Mouse (Mus musculus): ENCODE data around the gene Cd52. TPM values are rescaled to one million over a fixed set of nuclear protein-coding genes. Genes with fewer than 3 reads are reported as not detected.
"Not testable (repeated sequence)": the region's sequence is repeated elsewhere in the genome, so short reads cannot be mapped to it uniquely, and the experiment has no call there.

Gene Cd52
- polyA plus RNA-seq (2012; ENCODE audit: insufficient read depth, insufficient read length, low replicate concordance, missing spikeins) = not detected in 2 replicates

DNA sequence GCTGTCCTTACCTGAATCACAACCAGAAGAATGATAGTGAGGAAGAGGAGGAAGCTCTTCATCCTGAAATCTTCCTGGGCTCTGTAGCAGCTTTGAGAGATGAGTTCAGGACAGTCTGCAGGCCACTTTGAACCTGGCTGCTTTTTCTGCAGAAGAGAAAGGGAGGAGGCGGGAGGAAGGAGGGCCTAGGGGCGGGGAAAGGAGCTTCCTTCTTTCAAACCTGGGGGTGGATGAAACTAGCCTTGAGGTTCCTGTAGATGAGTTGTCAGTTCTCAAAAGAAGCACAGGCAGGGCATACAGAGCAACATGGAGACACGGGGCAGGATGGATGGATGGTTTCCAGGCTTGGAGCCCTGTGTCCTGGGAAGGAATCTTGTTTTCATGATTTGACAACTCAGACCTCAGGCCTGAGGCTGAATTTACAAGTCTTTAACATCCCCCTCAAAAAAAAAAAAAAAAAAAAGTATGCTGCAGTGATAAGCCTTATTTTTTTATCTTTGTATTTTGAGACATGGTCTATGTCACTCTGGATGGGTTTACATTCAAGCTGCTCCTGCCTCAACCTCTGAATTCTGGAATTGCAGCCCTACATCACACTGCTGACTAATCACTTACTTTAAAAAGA lies at the start of gene Cd52:
Gene Cd52 (minus strand): TSS at position 160 of the 625 bp plus-strand sequence.
- H3K4me3 ChIP-seq (ENCODE audit: insufficient read depth, low read depth, low read length) = no peak within 1 kb of the TSS; the same call in 1 of the 2 replicates
- no peak within 1 kb of the TSS for H3K27ac ChIP-seq (ENCODE audit: insufficient read depth, low read depth, low read length)
- H3K4me1 ChIP-seq (ENCODE audit: control insufficient read depth, insufficient read depth, low read length) = no peaks in the 10 kb centered on the region
- TF ChIP-seq CTCF (IDR thresholded peaks at IDR 0.05; ENCODE audit: insufficient read depth, low read depth, low read length) = no peak
- TF ChIP-seq POLR2A (IDR thresholded peaks at IDR 0.05; ENCODE audit: insufficient read depth, low read depth, low read length) = no peak
- WGBS = 72% methylated on average over 3 of the region's 3 CpGs

DNA sequence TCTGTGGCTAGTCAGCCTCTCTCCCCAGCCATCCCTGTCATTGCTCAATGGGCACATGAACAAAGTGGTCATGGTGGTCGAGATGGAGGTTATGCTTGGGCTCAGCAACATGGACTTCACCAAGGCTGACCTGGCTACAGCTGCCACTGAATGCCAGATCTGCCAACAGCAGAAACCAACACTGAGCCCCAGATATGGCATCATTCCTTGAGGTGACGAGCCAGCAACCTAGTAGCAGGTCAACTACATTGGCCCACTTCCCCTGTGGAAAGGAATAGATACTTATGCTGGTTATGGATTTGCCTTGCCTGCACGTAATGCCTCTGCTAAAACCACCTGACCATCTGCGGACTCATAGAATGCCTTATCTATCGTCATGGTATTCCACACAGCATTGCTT lies 49.4 kb upstream of the Cd52 start:
- WGBS = 97% methylated on average over 5 of the region's 5 CpGs
- not testable (repeated sequence) for H3K4me3 ChIP-seq (ENCODE audit: insufficient read depth, low read depth, low read length); H3K27ac ChIP-seq (ENCODE audit: insufficient read depth, low read depth, low read length)

DNA sequence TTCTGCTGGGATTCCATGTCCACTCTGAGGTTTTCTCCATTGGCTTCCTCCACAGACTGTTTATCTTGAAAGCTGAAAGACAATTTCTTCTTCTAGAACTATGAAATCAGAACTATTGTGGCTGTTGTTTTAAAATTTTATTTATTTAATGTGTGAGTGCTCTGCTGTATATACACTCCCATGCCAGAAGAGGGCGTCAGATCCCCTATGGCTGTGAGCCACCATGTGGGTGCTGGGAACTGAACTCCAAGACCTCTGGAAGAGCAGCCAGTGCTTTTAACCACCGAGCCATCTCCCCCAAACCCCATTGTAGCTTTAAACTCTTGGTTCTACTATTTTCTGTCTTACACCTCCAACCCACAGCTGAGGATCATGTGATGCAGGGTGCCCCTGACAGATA lies 44.0 kb upstream of the Cd52 start:
- Histone ChIP-seq H3K27ac (ENCODE audit: insufficient read depth, low read depth, low read length) (no peak overlapping the region), H3K4me3 (ENCODE audit: insufficient read depth, low read depth, low read length) (no peak overlapping the region), H3K4me1 (ENCODE audit: control insufficient read depth, insufficient read depth, low read length) (peaks cover 3% of the 10 kb centered on the region; the same call in 1 of the 2 replicates)
- no peak for TF ChIP-seq POLR2A (IDR thresholded peaks at IDR 0.05; ENCODE audit: insufficient read depth, low read depth, low read length)
- TF ChIP-seq CTCF (IDR thresholded peaks at IDR 0.05; ENCODE audit: insufficient read depth, low read depth, low read length) = no peak
- WGBS = 87% methylated on average over 2 of the region's 2 CpGs

More for the DNA sequence above, 49.4 kb upstream of the Cd52 start:
- not testable (repeated sequence) for H3K4me1 ChIP-seq (ENCODE audit: control insufficient read depth, insufficient read depth, low read length)

DNA sequence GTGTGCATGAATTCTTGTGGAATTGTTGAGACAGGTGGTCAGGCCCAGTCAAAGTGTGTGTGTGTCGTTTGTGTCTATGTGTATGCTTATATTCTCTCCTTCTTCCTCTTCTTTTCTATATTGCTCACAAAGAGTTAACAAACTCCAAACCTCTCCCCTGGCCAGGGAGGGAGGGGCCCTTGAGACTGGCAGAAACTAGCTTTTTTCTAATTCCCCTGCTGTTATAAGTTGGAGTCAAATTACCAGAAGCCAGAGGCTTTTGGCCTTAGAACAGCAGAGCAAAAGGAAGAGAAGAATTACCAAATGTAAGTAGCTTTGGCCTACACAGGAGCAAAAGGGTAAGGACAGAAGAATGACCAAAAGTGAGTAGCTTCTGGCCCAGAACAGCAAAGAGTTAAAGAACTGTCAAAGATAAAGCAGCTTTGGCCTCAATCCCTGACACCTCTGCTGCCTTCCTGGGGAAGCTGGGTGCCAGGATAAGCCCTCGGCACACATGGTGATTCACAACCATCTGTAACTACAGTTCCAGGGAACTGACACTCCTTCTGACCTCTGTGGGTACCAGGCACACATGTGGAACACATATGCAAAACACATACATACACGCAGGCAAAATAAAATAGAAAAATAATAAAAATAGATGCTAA lies 41.5 kb upstream of the Cd52 start:
- WGBS = 73% methylated on average over 3 of the region's 3 CpGs
- TF ChIP-seq CTCF (IDR thresholded peaks at IDR 0.05; ENCODE audit: insufficient read depth, low read depth, low read length) (no peak), POLR2A (IDR thresholded peaks at IDR 0.05; ENCODE audit: insufficient read depth, low read depth, low read length) (no peak)

DNA sequence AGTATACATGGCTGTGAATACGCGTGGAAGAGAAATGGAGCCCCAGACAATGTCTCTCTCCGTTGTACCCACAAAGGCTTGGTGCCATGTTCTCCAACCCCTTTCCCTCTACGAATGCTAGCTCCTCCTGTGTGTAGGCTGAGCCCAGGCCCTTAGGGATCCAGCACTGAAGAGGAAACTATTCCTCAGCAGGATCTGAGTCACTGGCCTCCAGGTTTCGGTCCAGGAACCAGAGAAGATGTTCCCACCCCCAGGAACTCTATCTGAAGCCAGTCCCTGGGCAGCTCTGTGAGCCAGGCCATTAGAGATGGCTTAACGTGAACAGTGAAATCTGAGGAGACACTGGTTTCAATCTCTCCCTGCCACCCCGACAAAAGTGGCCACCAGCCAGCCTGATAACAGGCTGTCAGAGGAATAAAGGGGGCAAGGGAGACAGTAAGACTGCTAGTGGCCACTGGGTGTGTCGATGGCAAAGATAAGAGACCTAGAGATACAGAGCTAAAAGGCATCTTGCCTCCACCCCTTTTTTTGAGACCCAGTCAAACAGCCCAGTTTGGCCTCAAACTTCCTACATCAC lies 37.7 kb upstream of the Cd52 start:
- H3K27ac ChIP-seq (ENCODE audit: insufficient read depth, low read depth, low read length) = no peak overlapping the region
- no peak overlapping the region for H3K4me3 ChIP-seq (ENCODE audit: insufficient read depth, low read depth, low read length)
- peaks cover 28% of the 10 kb centered on the region for H3K4me1 ChIP-seq (ENCODE audit: control insufficient read depth, insufficient read depth, low read length)
- no peak for TF ChIP-seq CTCF (IDR thresholded peaks at IDR 0.05; ENCODE audit: insufficient read depth, low read depth, low read length)
- no peak for TF ChIP-seq POLR2A (IDR thresholded peaks at IDR 0.05; ENCODE audit: insufficient read depth, low read depth, low read length)
- WGBS = 62% methylated on average over 8 of the region's 8 CpGs

More for the DNA sequence above, 41.5 kb upstream of the Cd52 start:
- no peak overlapping the region for H3K27ac ChIP-seq (ENCODE audit: insufficient read depth, low read depth, low read length)
- no peak overlapping the region for H3K4me3 ChIP-seq (ENCODE audit: insufficient read depth, low read depth, low read length)
- peaks cover 12% of the 10 kb centered on the region for H3K4me1 ChIP-seq (ENCODE audit: control insufficient read depth, insufficient read depth, low read length)

DNA sequence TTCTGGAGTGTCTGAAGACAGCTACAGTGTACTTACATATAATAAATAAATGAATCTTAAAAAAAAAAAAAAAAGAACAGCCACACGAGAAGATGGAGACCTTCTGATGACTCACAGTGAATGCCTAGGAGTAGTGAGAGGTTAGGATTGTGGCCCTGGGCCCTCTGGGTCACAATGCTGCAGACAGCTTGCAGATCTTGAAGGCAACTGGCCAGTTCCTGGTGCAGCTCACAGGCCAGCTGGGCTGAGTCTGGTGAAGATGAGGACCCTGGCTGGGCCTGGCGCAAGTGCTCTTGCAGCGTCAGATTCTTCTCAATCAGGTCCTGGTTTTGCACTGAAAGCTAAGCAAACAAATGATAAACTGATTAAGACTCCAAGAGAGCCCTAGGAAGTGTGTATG lies 37.2 kb upstream of the Cd52 start:
- no peak for TF ChIP-seq POLR2A (IDR thresholded peaks at IDR 0.05; ENCODE audit: insufficient read depth, low read depth, low read length)
- no peak for TF ChIP-seq CTCF (IDR thresholded peaks at IDR 0.05; ENCODE audit: insufficient read depth, low read depth, low read length)
- H3K4me1 ChIP-seq (ENCODE audit: control insufficient read depth, insufficient read depth, low read length) = peaks cover 33% of the 10 kb centered on the region
- WGBS = 89% methylated on average over 3 of the region's 3 CpGs
- no peak overlapping the region for H3K4me3 ChIP-seq (ENCODE audit: insufficient read depth, low read depth, low read length)
- H3K27ac ChIP-seq (ENCODE audit: insufficient read depth, low read depth, low read length) = no peak overlapping the region

DNA sequence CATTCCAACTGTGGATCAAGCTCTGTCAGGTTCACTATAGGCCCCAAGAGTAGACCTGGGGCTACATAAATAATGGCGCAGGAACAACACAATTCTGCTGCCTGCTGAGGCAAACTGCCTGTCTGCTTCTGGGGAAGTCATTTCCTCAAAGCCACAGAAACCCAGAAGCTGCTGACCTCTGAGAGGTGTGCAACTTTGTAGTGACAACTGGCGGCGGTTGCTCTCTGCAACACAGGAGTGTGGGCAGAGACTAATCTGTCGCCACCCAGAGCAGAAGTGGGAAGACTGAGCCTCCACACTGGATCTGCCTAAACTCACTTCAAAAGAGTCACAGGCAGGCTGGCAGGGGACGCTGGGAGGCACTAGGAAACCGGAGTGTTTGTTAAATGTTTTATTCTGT lies 34.6 kb upstream of the Cd52 start:
- Histone ChIP-seq H3K4me1 (ENCODE audit: control insufficient read depth, insufficient read depth, low read length) (peaks cover 58% of the 10 kb centered on the region), H3K4me3 (ENCODE audit: insufficient read depth, low read depth, low read length) (no peak overlapping the region), H3K27ac (ENCODE audit: insufficient read depth, low read depth, low read length) (no peak overlapping the region)
- WGBS = 36% methylated on average over 6 of the region's 6 CpGs
- TF ChIP-seq POLR2A (IDR thresholded peaks at IDR 0.05; ENCODE audit: insufficient read depth, low read depth, low read length) = no peak
- no peak for TF ChIP-seq CTCF (IDR thresholded peaks at IDR 0.05; ENCODE audit: insufficient read depth, low read depth, low read length)

DNA sequence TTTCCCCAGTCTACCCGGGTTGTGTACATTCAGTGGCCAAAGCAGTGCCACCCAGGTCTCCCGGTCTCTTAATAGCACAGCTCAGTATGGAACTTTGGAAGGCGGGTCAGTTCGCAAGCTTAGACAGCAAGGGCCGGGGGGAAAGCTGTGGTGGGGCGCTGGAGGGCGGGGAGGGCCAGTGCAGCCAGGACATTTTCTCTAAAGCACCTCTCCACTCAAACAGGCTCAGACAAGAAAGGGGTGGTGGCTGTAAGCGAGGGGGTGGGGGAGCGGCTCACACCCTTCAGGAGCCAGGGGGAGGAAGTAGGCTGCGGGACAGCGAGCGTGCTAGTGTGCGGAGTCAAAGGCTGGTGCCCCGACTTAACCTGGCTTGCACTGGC lies 34.1 kb upstream of the Cd52 start:
- 3% methylated on average over 14 of the region's 14 CpGs for WGBS
- Histone ChIP-seq H3K4me1 (ENCODE audit: control insufficient read depth, insufficient read depth, low read length) (peaks cover 61% of the 10 kb centered on the region), H3K4me3 (ENCODE audit: insufficient read depth, low read depth, low read length) (peak overlapping the region; percentile 86), H3K27ac (ENCODE audit: insufficient read depth, low read depth, low read length) (peak overlapping the region; percentile 59; the same call in 1 of the 2 replicates)
- TF ChIP-seq POLR2A (IDR thresholded peaks at IDR 0.05; ENCODE audit: insufficient read depth, low read depth, low read length) (no peak), CTCF (IDR thresholded peaks at IDR 0.05; ENCODE audit: insufficient read depth, low read depth, low read length) (no peak)

DNA sequence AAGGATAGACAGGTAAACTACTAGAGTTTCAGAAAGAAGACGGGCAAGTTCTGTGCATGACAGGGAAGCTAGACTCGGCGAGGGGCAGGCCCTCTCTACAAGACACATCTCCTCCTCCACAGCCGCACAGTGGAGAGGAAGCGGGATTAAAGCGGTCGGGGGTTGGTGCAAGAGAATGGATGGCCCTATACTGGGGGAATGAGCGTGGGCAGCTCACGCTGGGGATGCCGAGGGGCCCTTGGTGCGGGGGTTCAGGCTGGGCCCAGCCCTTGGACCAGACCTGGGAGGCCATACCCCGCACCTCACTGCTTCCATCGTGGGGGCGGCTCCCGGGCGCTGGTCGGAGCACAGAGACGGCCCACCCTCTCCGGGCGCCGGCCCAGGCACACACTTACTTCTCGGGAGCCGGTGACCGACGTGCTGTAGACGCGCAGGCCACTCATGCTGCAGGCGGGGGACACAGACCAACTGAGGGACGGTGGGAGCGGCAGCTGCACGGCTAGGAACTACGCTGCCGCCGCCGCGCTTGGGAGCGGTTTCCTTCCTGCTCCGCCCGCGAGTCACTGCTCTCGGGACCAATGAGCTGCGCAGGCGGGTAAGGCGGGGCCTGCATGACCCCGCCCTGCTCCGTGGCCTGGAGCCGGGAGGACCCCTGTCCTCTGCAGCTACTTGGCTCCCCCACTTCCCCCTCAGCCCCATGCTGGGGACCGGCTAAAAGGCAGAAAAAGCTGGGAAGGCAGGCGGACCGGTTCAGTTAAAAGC lies 33.5 kb upstream of the Cd52 start, which contains the start of gene Sh3bgrl3:
Gene Sh3bgrl3 (minus strand): TSS at position 569 of the 762 bp plus-strand sequence.
- H3K4me1 ChIP-seq (ENCODE audit: control insufficient read depth, insufficient read depth, low read length) = peaks cover 63% of the 10 kb centered on the region
- TF ChIP-seq POLR2A (IDR thresholded peaks at IDR 0.05; ENCODE audit: insufficient read depth, low read depth, low read length) (peak; percentile 93), CTCF (IDR thresholded peaks at IDR 0.05; ENCODE audit: insufficient read depth, low read depth, low read length) (no peak)
- H3K4me3 ChIP-seq (ENCODE audit: insufficient read depth, low read depth, low read length) = peak within 1 kb of the TSS; percentile 86
- WGBS = 0% methylated on average over 50 of the region's 50 CpGs
- peak within 1 kb of the TSS; percentile 59 for H3K27ac ChIP-seq (ENCODE audit: insufficient read depth, low read depth, low read length)
